Mouse (Mus musculus): ENCODE results near the gene C130050O18Rik.

DNA sequence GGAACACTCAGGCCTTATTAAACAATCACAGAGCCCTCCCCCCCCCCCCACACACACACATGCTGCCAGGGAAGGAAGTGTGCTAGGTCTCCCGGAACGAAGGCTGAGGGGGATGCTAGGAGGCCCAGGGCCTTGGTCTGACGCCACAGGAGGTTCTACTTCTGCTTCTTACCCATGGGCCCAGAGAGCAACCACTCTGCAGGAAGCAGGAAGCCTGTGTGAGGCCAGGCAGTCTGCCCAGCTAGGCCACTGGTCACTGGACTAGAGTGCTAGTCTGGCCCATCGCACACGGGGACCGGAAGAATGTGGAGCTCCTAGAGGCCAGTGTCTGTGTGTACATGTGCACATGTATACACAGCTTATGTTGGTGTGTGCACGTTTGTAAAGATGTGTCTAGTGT, 3.4 kb downstream of the C130050O18Rik start:
- TF ChIP-seq CTCF (IDR thresholded peaks at IDR 0.05; ENCODE audit: low read depth) (peak; percentile 17; the same call in 1 of the 2 replicates), EP300 (IDR thresholded peaks at IDR 0.05; ENCODE audit: low read depth) (no peak)

Measured in liver, embryonic 14.5 days (tissue).